Mouse (Mus musculus): ENCODE measurements around the gene Nxf1.
"Not testable (repeated sequence)": the region's sequence is repeated elsewhere in the genome, so short reads cannot be mapped to it uniquely, and the experiment has no call there.

Nxf1 gene

GRCm38 (mm10) chr19:8756635-8757387, at the start of gene Nxf1:
TSS of gene Nxf1 (plus strand) at chr19:8757073.
- peak; percentile 93 for ATAC-seq (ENCODE audit: insufficient number of reproducible peaks, low FRiP score, low TSS enrichment)

- ATAC-seq (ENCODE audit: insufficient number of reproducible peaks, low FRiP score, low TSS enrichment), result no peak
Measured at GRCm38 (mm10) chr19:8708954-8709353, 47.9 kb upstream of the Nxf1 start.

GRCm38 (mm10) chr19:8710057-8710456, 46.8 kb upstream of the Nxf1 start:
- ATAC-seq (ENCODE audit: insufficient number of reproducible peaks, low FRiP score, low TSS enrichment), result no peak

- no peak for ATAC-seq (ENCODE audit: insufficient number of reproducible peaks, low FRiP score, low TSS enrichment)
Measured at GRCm38 (mm10) chr19:8711506-8711905, 45.4 kb upstream of the Nxf1 start.

- no peak for ATAC-seq (ENCODE audit: insufficient number of reproducible peaks, low FRiP score, low TSS enrichment)
Measured at GRCm38 (mm10) chr19:8711949-8712869, 44.7 kb upstream of the Nxf1 start.

GRCm38 (mm10) chr19:8712870-8713305, 44.0 kb upstream of the Nxf1 start:
- no peak for ATAC-seq (ENCODE audit: insufficient number of reproducible peaks, low FRiP score, low TSS enrichment)

- peak; percentile 84 for ATAC-seq (ENCODE audit: insufficient number of reproducible peaks, low FRiP score, low TSS enrichment)
Measured at GRCm38 (mm10) chr19:8713306-8713996, 43.4 kb upstream of the Nxf1 start.

- no peak for ATAC-seq (ENCODE audit: insufficient number of reproducible peaks, low FRiP score, low TSS enrichment)
Measured at GRCm38 (mm10) chr19:8713997-8714652, 42.7 kb upstream of the Nxf1 start.

GRCm38 (mm10) chr19:8714653-8715481, 42.0 kb upstream of the Nxf1 start:
- no peak for ATAC-seq (ENCODE audit: insufficient number of reproducible peaks, low FRiP score, low TSS enrichment)

GRCm38 (mm10) chr19:8715868-8716766, 40.8 kb upstream of the Nxf1 start:
- ATAC-seq (ENCODE audit: insufficient number of reproducible peaks, low FRiP score, low TSS enrichment), result no peak

- ATAC-seq (ENCODE audit: insufficient number of reproducible peaks, low FRiP score, low TSS enrichment), result no peak
Measured at GRCm38 (mm10) chr19:8716767-8717475, 40.0 kb upstream of the Nxf1 start.

- no peak for ATAC-seq (ENCODE audit: insufficient number of reproducible peaks, low FRiP score, low TSS enrichment)
Measured at GRCm38 (mm10) chr19:8718357-8718756, 38.5 kb upstream of the Nxf1 start.

GRCm38 (mm10) chr19:8719037-8719436, 37.8 kb upstream of the Nxf1 start:
- ATAC-seq (ENCODE audit: insufficient number of reproducible peaks, low FRiP score, low TSS enrichment), result not testable (repeated sequence)

- ATAC-seq (ENCODE audit: insufficient number of reproducible peaks, low FRiP score, low TSS enrichment), result no peak
Measured at GRCm38 (mm10) chr19:8721378-8721777, 35.5 kb upstream of the Nxf1 start.

- no peak for ATAC-seq (ENCODE audit: insufficient number of reproducible peaks, low FRiP score, low TSS enrichment)
Measured at GRCm38 (mm10) chr19:8722021-8722420, 34.9 kb upstream of the Nxf1 start.

- no peak for ATAC-seq (ENCODE audit: insufficient number of reproducible peaks, low FRiP score, low TSS enrichment)
Measured at GRCm38 (mm10) chr19:8722559-8722906, 34.3 kb upstream of the Nxf1 start.

GRCm38 (mm10) chr19:8722907-8723573, 33.8 kb upstream of the Nxf1 start, which contains the start of gene Slc3a2:
TSS of gene Slc3a2 (minus strand) at chr19:8723369.
- ATAC-seq (ENCODE audit: insufficient number of reproducible peaks, low FRiP score, low TSS enrichment), result peak; percentile 91
